Mouse (Mus musculus) hindbrain, embryonic 16.5 days (tissue): ENCODE data around the gene Tekt1. TPM values are rescaled to one million over a fixed set of nuclear protein-coding genes. Genes with fewer than 3 reads are reported as not detected.
A peak's percentile ranks its signal among the peaks of the same experiment; 100 is the strongest.
"Not testable (repeated sequence)": the region's sequence is repeated elsewhere in the genome, so short reads cannot be mapped to it uniquely, and the experiment has no call there.

Experiments used
- ATAC-seq: fragments of 200-750 bp; cut with Nextera tagmentation; 2 replicates; pipeline ENCODE4 v1.8.0; 2017; ENCODE audit warnings: moderate TSS enrichment, moderate library complexity
- H3K27ac ChIP-seq: fragments of 300-500 bp; sonication (generic); 2 replicates; pipeline ENCODE4 v1.5.1; 2014; ENCODE audit warnings: low read depth, mild to moderate bottlenecking, control low read depth, low read length, moderate library complexity
- H3K27me3 ChIP-seq: fragments of 300-500 bp; sonication (generic); replicated peaks from 2 replicates; pipeline ENCODE4 v1.6.1; 2014; ENCODE audit warnings: low read length; ENCODE audit not compliant: control insufficient read depth, insufficient read depth
- H3K36me3 ChIP-seq: fragments of 300-500 bp; sonication (generic); 2 replicates; pipeline ENCODE4 v1.6.1; 2014; ENCODE audit warnings: mild to moderate bottlenecking, low read length, moderate library complexity, mixed read lengths; ENCODE audit not compliant: control insufficient read depth, insufficient read depth
- H3K4me1 ChIP-seq: fragments of 300-500 bp; sonication (generic); 2 replicates; pipeline ENCODE4 v1.6.1; 2014; ENCODE audit warnings: low read depth, low read length; ENCODE audit not compliant: control insufficient read depth, insufficient read depth
- H3K4me2 ChIP-seq: fragments of 300-500 bp; sonication (generic); 2 replicates; pipeline ENCODE4 v1.6.1; 2014; ENCODE audit warnings: mild to moderate bottlenecking, low read length, control low read depth, moderate library complexity
- H3K4me3 ChIP-seq: fragments of 300-500 bp; sonication (generic); 2 replicates; pipeline ENCODE4 v1.5.1; 2014; ENCODE audit warnings: mild to moderate bottlenecking, low read length, control low read depth, moderate library complexity
- H3K9ac ChIP-seq: fragments of 300-500 bp; sonication (generic); 2 replicates; pipeline ENCODE4 v1.6.1; 2014; ENCODE audit warnings: low read depth, mild to moderate bottlenecking, control low read depth, low read length, moderate library complexity
- H3K9me3 ChIP-seq: fragments of 300-500 bp; sonication (generic); 2 replicates; pipeline ENCODE4 v1.6.1; 2014; ENCODE audit warnings: mild to moderate bottlenecking, low read length, moderate library complexity; ENCODE audit not compliant: control insufficient read depth
- WGBS: fragments of 180-500 bp; shearing (Covaris S2); extraction: QIAGEN DNeasy Blood & Tissue Kit; methylation state at CpG from one replicate; pipeline ENCODE4 v1.1.7; 2014; 5-methylcytosine and 5-hydroxymethylcytosine counted together
- polyA plus RNA-seq: library from polyadenylated mRNA; unstranded; fragments of >200 nt; fragmentation: Nextera tagmentation; extraction: Ambion mirVana; gene quantifications from 2 replicates; pipeline ENCODE4 v1.2.1, GENCODE M21; 2015

The Tekt1 gene
- polyA plus RNA-seq, 1 experiment from 2014 or later: 9.0 TPM

DNA sequence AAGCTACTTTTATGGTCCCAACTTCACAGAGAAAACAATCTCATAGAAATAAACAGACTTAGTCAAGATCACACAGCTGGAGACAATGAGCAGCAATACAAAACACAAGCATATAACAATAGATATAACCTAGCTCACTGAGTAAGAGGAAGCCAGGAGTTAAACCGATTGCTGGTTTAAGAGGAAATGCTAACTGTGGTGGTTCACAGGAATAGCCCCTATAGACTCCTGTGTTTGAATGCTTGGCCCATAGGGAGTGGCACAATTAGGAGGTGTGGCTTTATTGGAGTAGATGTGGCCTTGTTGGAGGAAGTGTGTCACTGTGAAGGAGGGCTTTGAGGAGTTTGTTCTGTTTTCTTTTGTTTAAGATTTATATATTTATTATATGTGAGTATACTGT, 10.0 kb downstream of the Tekt1 start:
- Histone ChIP-seq H3K9me3 (no peaks in the 10 kb centered on the region), H3K4me1 (no peaks in the 10 kb centered on the region), H3K4me3 (no peak overlapping the region), H3K27me3 (no peaks in the 10 kb centered on the region), H3K4me2 (no peak overlapping the region), H3K27ac (no peak overlapping the region), H3K9ac (no peak overlapping the region), H3K36me3 (no peaks in the 10 kb centered on the region)
- ATAC-seq: no peak
- 83% methylated on average over 1 of the region's 1 CpGs for WGBS

DNA sequence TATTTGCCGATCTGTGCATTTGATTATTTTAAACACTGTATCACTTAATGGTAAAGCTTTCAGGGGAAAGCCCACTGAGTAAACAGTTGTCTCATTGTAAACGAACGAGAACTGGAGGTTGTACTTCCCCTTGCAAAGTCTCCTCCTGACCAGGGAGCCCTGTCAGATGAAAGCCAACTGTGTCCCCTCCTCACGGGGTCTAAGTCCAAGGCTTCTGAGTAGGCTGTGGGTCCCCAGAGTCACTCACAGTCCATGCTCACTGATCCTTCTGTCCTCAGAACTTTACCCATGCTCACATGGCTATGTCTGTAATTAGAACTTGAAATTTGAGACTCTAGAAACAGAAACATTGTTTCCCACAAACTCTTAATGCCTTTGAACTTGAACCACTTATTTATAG, 12.6 kb downstream of the Tekt1 start:
- Histone ChIP-seq H3K4me1 (no peaks in the 10 kb centered on the region), H3K9ac (no peak overlapping the region), H3K27me3 (no peaks in the 10 kb centered on the region), H3K4me2 (no peak overlapping the region), H3K4me3 (no peak overlapping the region), H3K36me3 (no peaks in the 10 kb centered on the region), H3K9me3 (no peaks in the 10 kb centered on the region), H3K27ac (no peak overlapping the region)
- ATAC-seq: no peak
- 79% methylated on average over 4 of the region's 4 CpGs for WGBS

- no peaks in the 10 kb centered on the region for H3K9me3 ChIP-seq
- H3K4me1 ChIP-seq: no peaks in the 10 kb centered on the region
- H3K4me3 ChIP-seq: no peak overlapping the region
- no peak overlapping the region for H3K4me2 ChIP-seq
- WGBS: 50% methylated on average over 8 of the region's 8 CpGs
- H3K27me3 ChIP-seq: no peaks in the 10 kb centered on the region
- H3K27ac ChIP-seq: no peak overlapping the region
- H3K36me3 ChIP-seq: no peaks in the 10 kb centered on the region
- ATAC-seq: no peak
- H3K9ac ChIP-seq: no peak overlapping the region
Observed at GRCm38 (mm10) chr11:72349016-72349415, 13.2 kb downstream of the Tekt1 start.

DNA sequence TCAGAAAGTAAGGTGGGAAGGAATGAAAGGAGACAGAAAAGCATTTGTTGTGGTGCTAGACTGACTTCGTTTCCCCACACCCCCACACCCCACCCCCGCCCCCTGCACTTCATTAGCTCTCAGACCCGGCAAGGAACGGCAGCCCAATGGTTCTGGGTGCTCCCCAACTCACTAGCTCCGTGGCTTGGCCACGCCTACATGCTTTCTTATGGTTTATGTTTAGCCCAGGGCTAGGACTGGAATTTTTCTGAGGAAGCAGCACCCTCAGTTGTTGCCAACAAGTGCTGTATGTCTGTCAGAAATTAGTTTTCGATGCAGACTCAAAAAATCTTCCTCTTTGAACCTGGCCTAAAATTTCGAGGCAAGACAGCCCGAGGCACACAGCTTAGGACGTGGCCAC, 13.7 kb downstream of the Tekt1 start:
- H3K9me3 ChIP-seq: no peaks in the 10 kb centered on the region
- H3K9ac ChIP-seq: no peak overlapping the region
- H3K4me1 ChIP-seq: no peaks in the 10 kb centered on the region
- no peak overlapping the region for H3K4me3 ChIP-seq
- H3K27ac ChIP-seq: no peak overlapping the region
- 72% methylated on average over 10 of the region's 10 CpGs for WGBS
- H3K4me2 ChIP-seq: no peak overlapping the region
- no peaks in the 10 kb centered on the region for H3K36me3 ChIP-seq
- no peaks in the 10 kb centered on the region for H3K27me3 ChIP-seq
- no peak for ATAC-seq

DNA sequence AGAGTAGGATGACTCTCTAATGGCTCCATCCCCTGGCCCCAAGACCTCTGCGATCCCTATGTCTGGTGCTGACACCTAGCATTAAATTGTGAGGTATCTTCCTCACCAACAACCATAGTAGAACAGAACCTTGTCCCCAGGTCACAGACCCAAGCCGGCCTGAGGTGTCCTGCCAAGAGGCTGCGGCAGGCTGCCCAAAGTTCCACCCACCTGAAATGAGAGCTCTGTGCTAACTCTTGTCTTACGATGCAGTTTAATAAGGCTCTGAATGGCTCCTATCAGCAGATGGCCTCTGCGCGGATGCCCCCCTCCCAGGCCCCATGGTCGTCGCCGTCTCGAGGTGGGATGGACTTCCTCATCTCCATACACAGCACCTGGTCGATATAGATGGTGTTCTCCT, 17.8 kb downstream of the Tekt1 start:
- no peak overlapping the region for H3K9ac ChIP-seq
- 91% methylated on average over 11 of the region's 11 CpGs for WGBS

DNA sequence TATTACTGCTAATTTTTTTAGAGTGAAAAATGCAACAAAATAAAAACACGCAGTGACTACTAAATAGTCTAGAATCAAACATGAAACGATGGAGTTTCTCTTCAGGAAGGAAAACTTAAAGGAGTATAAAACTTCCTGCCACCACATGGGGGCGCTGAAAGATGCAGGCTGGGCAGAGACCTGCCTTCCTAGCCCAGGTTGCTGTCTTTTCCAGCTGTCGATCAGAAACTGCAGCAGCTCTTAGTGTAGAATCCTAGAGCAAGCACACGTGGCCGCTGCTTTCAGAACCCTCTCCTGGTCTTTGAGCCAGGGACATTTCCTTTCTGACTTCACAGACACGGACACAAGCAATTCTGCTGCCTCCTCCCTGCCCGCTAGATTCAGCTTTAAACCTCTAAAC, 18.3 kb downstream of the Tekt1 start:
- H3K27me3 ChIP-seq: no peaks in the 10 kb centered on the region
- no peak overlapping the region for H3K4me2 ChIP-seq
- no peak for ATAC-seq
- WGBS: 28% methylated on average over 8 of the region's 8 CpGs
- peaks cover 2% of the 10 kb centered on the region for H3K4me1 ChIP-seq
- H3K9ac ChIP-seq: no peak overlapping the region
- H3K9me3 ChIP-seq: no peaks in the 10 kb centered on the region
- no peak overlapping the region for H3K4me3 ChIP-seq
- H3K27ac ChIP-seq: no peak overlapping the region
- H3K36me3 ChIP-seq: no peaks in the 10 kb centered on the region

More for the DNA sequence above, 17.8 kb downstream of the Tekt1 start:
- H3K9me3 ChIP-seq: no peaks in the 10 kb centered on the region
- H3K4me3 ChIP-seq: no peak overlapping the region
- no peaks in the 10 kb centered on the region for H3K36me3 ChIP-seq
- no peak for ATAC-seq
- H3K4me2 ChIP-seq: no peak overlapping the region
- H3K27ac ChIP-seq: no peak overlapping the region
- no peaks in the 10 kb centered on the region for H3K27me3 ChIP-seq
- H3K4me1 ChIP-seq: no peaks in the 10 kb centered on the region; the same call in 1 of the 2 replicates

- not testable (repeated sequence) for H3K27me3 ChIP-seq, H3K4me1 ChIP-seq, H3K9ac ChIP-seq, H3K9me3 ChIP-seq, H3K4me2 ChIP-seq, ATAC-seq, H3K4me3 ChIP-seq, H3K36me3 ChIP-seq, H3K27ac ChIP-seq
- 97% methylated on average over 5 of the region's 5 CpGs for WGBS
Observed at GRCm38 (mm10) chr11:72343238-72343625, 19.0 kb downstream of the Tekt1 start.

DNA sequence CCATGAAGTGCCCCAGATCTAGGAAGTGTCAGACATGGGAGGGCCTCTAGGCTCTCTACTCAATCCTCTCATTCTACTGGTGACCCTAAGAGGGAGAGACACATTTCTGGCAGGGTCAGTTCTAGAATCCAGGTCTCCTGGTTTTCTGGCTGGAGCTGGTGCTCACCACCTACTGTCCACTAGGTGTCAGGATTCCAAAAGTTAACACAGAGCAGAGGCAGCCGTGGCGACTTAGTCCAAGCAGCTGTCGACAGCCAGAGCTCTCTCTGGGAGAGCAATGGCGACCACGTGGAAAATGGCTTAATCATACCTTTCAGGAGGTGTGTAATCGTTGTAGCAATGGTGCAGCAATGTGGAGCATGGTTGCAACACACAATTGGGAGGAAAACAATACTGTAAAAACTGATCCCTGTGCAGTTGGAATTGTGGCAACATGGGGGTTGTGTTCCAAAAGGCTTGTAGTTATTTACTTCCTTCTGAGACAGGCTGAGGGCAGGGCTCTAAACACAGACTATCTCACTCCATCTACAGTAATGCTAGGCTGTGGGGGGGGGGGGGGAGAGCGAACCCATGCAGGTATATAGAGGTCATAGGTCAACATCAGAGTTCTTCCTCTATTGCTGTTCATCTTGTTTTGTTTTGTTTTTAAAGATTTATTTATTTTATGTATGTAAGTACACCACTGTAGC, 19.5 kb downstream of the Tekt1 start:
- H3K4me2 ChIP-seq: peak overlapping the region; percentile 43
- peaks cover 8% of the 10 kb centered on the region for H3K4me1 ChIP-seq
- ATAC-seq: peak; percentile 78
- no peak overlapping the region for H3K27ac ChIP-seq
- no peaks in the 10 kb centered on the region for H3K9me3 ChIP-seq
- H3K9ac ChIP-seq: 0 out of 2 replicates have a peak overlapping the region, but pooled peaks have one; percentile 44
- WGBS: 13% methylated on average over 7 of the region's 7 CpGs
- H3K4me3 ChIP-seq: no peak overlapping the region
- H3K36me3 ChIP-seq: no peaks in the 10 kb centered on the region
- no peaks in the 10 kb centered on the region for H3K27me3 ChIP-seq

DNA sequence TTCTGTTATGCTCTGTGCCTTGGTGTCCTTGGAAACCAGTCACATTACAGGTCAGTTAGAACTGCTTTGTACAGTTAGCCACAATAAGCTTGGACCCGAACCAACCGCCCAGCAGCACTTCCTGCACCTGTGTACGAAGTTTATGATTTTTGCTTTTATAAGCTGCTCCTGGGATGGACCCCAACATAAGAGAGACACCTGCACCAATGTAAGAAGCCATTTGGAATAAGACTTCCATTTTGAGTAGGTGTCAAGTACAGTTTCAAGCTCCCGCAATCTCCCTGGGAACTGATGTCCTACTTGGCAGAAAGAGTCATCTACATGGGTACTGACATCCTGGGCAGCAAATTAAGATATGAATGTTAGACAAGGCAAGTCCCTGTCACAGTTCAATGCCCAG, 22.5 kb downstream of the Tekt1 start:
- WGBS: 73% methylated on average over 4 of the region's 4 CpGs
- ATAC-seq: no peak
- Histone ChIP-seq H3K9me3 (no peaks in the 10 kb centered on the region), H3K9ac (no peak overlapping the region), H3K36me3 (no peaks in the 10 kb centered on the region), H3K4me2 (no peak overlapping the region), H3K27me3 (no peaks in the 10 kb centered on the region), H3K4me3 (no peak overlapping the region), H3K4me1 (peaks cover 8% of the 10 kb centered on the region), H3K27ac (no peak overlapping the region)
